Mouse (Mus musculus) C2C12 (cell line): ENCODE data around the gene Zfp12.

Source experiments
- CTCF ChIP-seq: IDR thresholded peaks from one replicate; pipeline ENCODE4 v1.5.1; 2011; ENCODE audit not compliant: control insufficient read depth, insufficient read depth, insufficient read length
- MYOD1 ChIP-seq: IDR thresholded peaks from one replicate; pipeline ENCODE4 v1.6.1; 2011; ENCODE audit warnings: low read depth; ENCODE audit not compliant: control insufficient read depth, insufficient read length
- USF1 ChIP-seq: IDR thresholded peaks from one replicate; pipeline ENCODE4 v1.6.1; 2011; ENCODE audit warnings: low read depth, mild to moderate bottlenecking, control low read depth, moderate library complexity

DNA sequence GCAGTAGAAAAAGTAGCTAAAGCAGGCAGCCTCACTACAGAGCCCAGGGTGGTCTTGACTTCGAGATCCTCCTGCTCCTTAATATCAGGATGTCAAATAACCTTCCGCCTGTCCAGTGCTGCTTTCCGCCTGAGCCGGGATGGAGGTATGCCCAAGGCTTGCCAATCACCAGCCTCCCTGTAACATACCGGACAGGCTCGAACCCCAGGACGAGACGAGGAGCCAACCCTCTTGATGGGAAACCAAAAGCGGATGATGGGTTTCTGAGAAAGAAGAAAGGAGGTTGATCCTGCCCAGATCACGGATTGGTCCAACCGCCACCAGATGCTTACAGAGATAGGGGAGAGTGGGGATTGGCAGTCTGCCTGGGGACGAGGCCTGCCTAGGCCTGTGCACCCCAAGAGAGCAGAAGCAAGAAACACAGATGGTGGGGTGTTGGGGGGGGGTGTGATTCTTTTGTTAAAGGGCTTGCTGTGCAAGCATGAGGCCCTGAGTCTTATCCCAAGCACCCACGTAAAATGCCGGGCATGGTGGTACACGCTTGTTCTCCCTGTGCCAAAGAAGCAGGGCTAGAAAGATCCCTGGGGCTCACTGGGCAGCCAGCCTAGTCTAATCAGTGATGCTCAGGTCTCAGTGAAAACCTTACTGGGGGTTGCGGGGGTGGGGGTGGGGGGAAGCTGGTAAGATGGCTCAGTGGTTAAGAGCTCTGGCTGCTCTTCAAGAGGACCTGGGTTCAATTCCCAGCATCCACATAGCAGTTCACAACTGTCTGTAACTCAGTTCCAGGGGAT, 37.8 kb downstream of the Zfp12 start:
- TF ChIP-seq USF1 (no peak), CTCF (no peak), MYOD1 (no peak)
